Mouse (Mus musculus): ENCODE measurements around the gene Gm4847. TPM values are rescaled to one million over a fixed set of nuclear protein-coding genes. Genes with fewer than 3 reads are reported as not detected.

Gene Gm4847
- not detected in 2 replicates for polyA plus RNA-seq (2016; fragmentation: Nextera tagmentation; extraction: Ambion mirVana)

- ATAC-seq (ENCODE audit: low FRiP score, low read depth) = no peak
- no peaks in the 10 kb centered on the region for H3K9me3 ChIP-seq
- H3K4me2 ChIP-seq (replicated peaks) = no peak within 1 kb of the TSS
- 96% methylated on average over 2 of the region's 2 CpGs for WGBS
- no peaks in the 10 kb centered on the region for H3K36me3 ChIP-seq
- no peak within 1 kb of the TSS for H3K4me3 ChIP-seq
- no peak within 1 kb of the TSS for H3K27ac ChIP-seq
- H3K4me1 ChIP-seq = no peaks in the 10 kb centered on the region
- H3K27me3 ChIP-seq (replicated peaks) = no peaks in the 10 kb centered on the region
- no peak within 1 kb of the TSS for H3K9ac ChIP-seq
These were observed at the start of gene Gm4847 for GRCm38 (mm10) chr1:166647593-166647992. TSS of gene Gm4847 (minus strand) at chr1:166647693.

GRCm38 (mm10) chr1:166681745-166682144, 34.3 kb upstream of the Gm4847 start, which contains the start of gene Fmo9:
TSS of gene Fmo9 (minus strand) at chr1:166681845.
- H3K27me3 ChIP-seq (replicated peaks) = no peaks in the 10 kb centered on the region
- no peaks in the 10 kb centered on the region for H3K36me3 ChIP-seq
- H3K9ac ChIP-seq = no peak within 1 kb of the TSS
- H3K4me2 ChIP-seq (replicated peaks) = no peak within 1 kb of the TSS
- no peaks in the 10 kb centered on the region for H3K4me1 ChIP-seq
- ATAC-seq (ENCODE audit: low FRiP score, low read depth) = no peak
- WGBS = 91% methylated on average over 1 of the region's 1 CpGs
- H3K4me3 ChIP-seq = no peak within 1 kb of the TSS
- no peaks in the 10 kb centered on the region for H3K9me3 ChIP-seq
- no peak within 1 kb of the TSS for H3K27ac ChIP-seq

- H3K4me1 ChIP-seq = no peaks in the 10 kb centered on the region
- no peak for ATAC-seq (ENCODE audit: low FRiP score, low read depth)
These were observed 21.8 kb upstream of the Gm4847 start for GRCm38 (mm10) chr1:166669264-166669663.

GRCm38 (mm10) chr1:166660800-166661199, 13.3 kb upstream of the Gm4847 start:
- H3K4me1 ChIP-seq = no peaks in the 10 kb centered on the region
- H3K9ac ChIP-seq = no peak overlapping the region
- no peak for ATAC-seq (ENCODE audit: low FRiP score, low read depth)
- H3K36me3 ChIP-seq = no peaks in the 10 kb centered on the region
- H3K4me3 ChIP-seq = no peak overlapping the region
- H3K27me3 ChIP-seq (replicated peaks) = no peaks in the 10 kb centered on the region
- no peaks in the 10 kb centered on the region for H3K9me3 ChIP-seq
- WGBS = 87% methylated on average over 8 of the region's 8 CpGs
- no peak overlapping the region for H3K4me2 ChIP-seq (replicated peaks)
- H3K27ac ChIP-seq = no peak overlapping the region

More at GRCm38 (mm10) chr1:166669264-166669663, 21.8 kb upstream of the Gm4847 start:
- no peak overlapping the region for H3K4me2 ChIP-seq (replicated peaks)
- H3K4me3 ChIP-seq = no peak overlapping the region
- no peaks in the 10 kb centered on the region for H3K27me3 ChIP-seq (replicated peaks)
- H3K9me3 ChIP-seq = no peaks in the 10 kb centered on the region
- H3K9ac ChIP-seq = no peak overlapping the region
- 92% methylated on average over 5 of the region's 5 CpGs for WGBS
- H3K36me3 ChIP-seq = no peaks in the 10 kb centered on the region
- H3K27ac ChIP-seq = no peak overlapping the region

Small RNA genes lying within 50 kb of the gene (microRNA-seq; reads per million reads assigned to microRNA genes)
- gene Gm22992 = not detected

Other genes with a start within 250 kb of the Gm4847 start
- 39.1 and 43.6 TPM in 2 replicates for gene Pogk, start 237.8 kb downstream of the Gm4847 start, polyA plus RNA-seq (2016; fragmentation: Nextera tagmentation; extraction: Ambion mirVana)
- gene Gm4846, start 150.1 kb downstream of the Gm4847 start, polyA plus RNA-seq (2016; fragmentation: Nextera tagmentation; extraction: Ambion mirVana) = not detected in 2 replicates
- gene Fmo9, start 34.2 kb upstream of the Gm4847 start, polyA plus RNA-seq (2016; fragmentation: Nextera tagmentation; extraction: Ambion mirVana) = not detected in 2 replicates

Measured in neural tube, embryonic 12.5 days (tissue).